Comparison of ENCODE assay signal across 16 mouse cellular contexts in genomic region chr2:125968811-125969210, GRCm38 (mm10).
A peak's percentile ranks its signal among the peaks of the same experiment; 100 is the strongest.
DNase-seq lines count a peak whose midpoint lies in the region; ATAC-seq and TF ChIP-seq lines count a peak whose summit lies in the region.
"Had no signal": no experiment of that assay in that cellular context is flagged by ENCODE, and none has a peak within 500 bp of the region (broad histone marks: within the 10 kb centered on the region; RNA-seq: fewer than 3 reads in every experiment).

No protein-coding gene starts in this region.

- no peaks in the 10 kb centered on the region for H3K27me3 ChIP-seq in liver, adult 2 months (ENCODE audit: control insufficient read depth, insufficient read depth, low read length)
- H3K27me3 ChIP-seq in liver, embryonic 12.5 days (replicated peaks), result no peaks in the 10 kb centered on the region
- H3K27me3 ChIP-seq: embryonic facial prominence, embryonic 12.5 days; forebrain, embryonic 13.5 days; forebrain, embryonic 15.5 days had no signal

- H3K79me2 ChIP-seq in liver, adult 2 months (ENCODE audit: control insufficient read depth, insufficient read depth, low read length), result no peaks in the 10 kb centered on the region

- peak; percentile 19 for DNase-seq in adrenal gland, adult 8-10 months
- no peak for DNase-seq in adrenal gland, postnatal 4 days (ENCODE audit: low spot score in 2 of 2)
- DNase-seq in liver, adult 2 months (ENCODE audit: extremely low read depth, low read depth, low spot score), result peak; percentile 38
- peak; percentile 59 for DNase-seq in adipocyte (ENCODE audit: low spot score)
- no peak for DNase-seq in left cerebral cortex, adult 9 months (ENCODE audit: low spot score in 2 of 2)
- DNase-seq: cerebellum, adult 11-12 months; cerebellum, adult 2 months; cerebellum, adult 9-10 months; cerebellum, postnatal 10 days; cerebellum, postnatal 25 days; forebrain, postnatal 0 days had no signal

- TF ChIP-seq POLR2A in liver, adult 2 months (IDR thresholded peaks at IDR 0.05; ENCODE audit: extremely low read depth, insufficient read depth, low read length), result no peak

- H3K27ac ChIP-seq in liver, adult 2 months (replicated peaks; ENCODE audit: insufficient read depth, low read depth, low read length), result no peak overlapping the region
- H3K27ac ChIP-seq in liver, embryonic 12.5 days, result no peak overlapping the region
- H3K27ac ChIP-seq: embryonic facial prominence, embryonic 10.5 days; embryonic facial prominence, embryonic 12.5 days; forebrain, embryonic 13.5 days; forebrain, embryonic 15.5 days had no signal

- WGBS in liver, adult 2 months, result 26% methylated on average over 1 of the region's 1 CpGs
- 69% methylated on average over 1 of the region's 1 CpGs for WGBS in liver, embryonic 12.5 days (ENCODE audit: insufficient replicate concordance)

- no peak overlapping the region for H3K9ac ChIP-seq in liver, adult 2 months (ENCODE audit: low read depth, low read length)
- no peak overlapping the region for H3K9ac ChIP-seq in liver, embryonic 12.5 days
- H3K9ac ChIP-seq: embryonic facial prominence, embryonic 12.5 days; forebrain, embryonic 13.5 days; forebrain, embryonic 15.5 days; forebrain, postnatal 0 days had no signal

- H3K4me3 ChIP-seq in liver, adult 2 months (ENCODE audit: insufficient read depth, low read depth, low read length), result no peak overlapping the region
- no peak overlapping the region for H3K4me3 ChIP-seq in liver, embryonic 12.5 days
- H3K4me3 ChIP-seq: embryonic facial prominence, embryonic 10.5 days; embryonic facial prominence, embryonic 12.5 days; forebrain, embryonic 13.5 days; forebrain, embryonic 15.5 days had no signal

- ATAC-seq in liver, embryonic 12.5 days, result no peak
- ATAC-seq: forebrain, embryonic 13.5 days; forebrain, embryonic 15.5 days; forebrain, postnatal 0 days had no signal

- no peaks in the 10 kb centered on the region for H3K9me3 ChIP-seq in liver, embryonic 12.5 days (replicated peaks)
- H3K9me3 ChIP-seq: embryonic facial prominence, embryonic 10.5 days; embryonic facial prominence, embryonic 12.5 days; forebrain, embryonic 13.5 days; forebrain, embryonic 15.5 days had no signal

- H3K4me2 ChIP-seq in liver, embryonic 12.5 days, result no peak overlapping the region
- H3K4me2 ChIP-seq: embryonic facial prominence, embryonic 12.5 days; forebrain, embryonic 13.5 days; forebrain, embryonic 15.5 days had no signal

- H3K36me3 ChIP-seq in liver, adult 2 months (ENCODE audit: control insufficient read depth, insufficient read depth, low read length), result no peaks in the 10 kb centered on the region
- H3K36me3 ChIP-seq in liver, embryonic 12.5 days, result no peaks in the 10 kb centered on the region
- H3K36me3 ChIP-seq: embryonic facial prominence, embryonic 10.5 days; embryonic facial prominence, embryonic 12.5 days; forebrain, embryonic 15.5 days had no signal

- no peaks in the 10 kb centered on the region for H3K4me1 ChIP-seq in liver, adult 2 months (ENCODE audit: control insufficient read depth, insufficient read depth, low read length)
- H3K4me1 ChIP-seq in liver, embryonic 12.5 days, result no peaks in the 10 kb centered on the region
- H3K4me1 ChIP-seq: forebrain, embryonic 13.5 days; forebrain, embryonic 15.5 days had no signal

- no peak for TF ChIP-seq CTCF in liver, adult 2 months (IDR thresholded peaks at IDR 0.05; ENCODE audit: low read depth, low read length)

Comparison
In these comparisons a context has a peak if more than half of its experiments do, and no peak if none do; other contexts are left out.
1. DNase-seq: peak in adrenal gland, adult 8-10 months (single experiment), liver, adult 2 months (single experiment) and adipocyte (single experiment); none in adrenal gland, postnatal 4 days (0 of 2) and left cerebral cortex, adult 9 months (0 of 2).